Mouse (Mus musculus): ENCODE data around the gene Kif26b.

DNA sequence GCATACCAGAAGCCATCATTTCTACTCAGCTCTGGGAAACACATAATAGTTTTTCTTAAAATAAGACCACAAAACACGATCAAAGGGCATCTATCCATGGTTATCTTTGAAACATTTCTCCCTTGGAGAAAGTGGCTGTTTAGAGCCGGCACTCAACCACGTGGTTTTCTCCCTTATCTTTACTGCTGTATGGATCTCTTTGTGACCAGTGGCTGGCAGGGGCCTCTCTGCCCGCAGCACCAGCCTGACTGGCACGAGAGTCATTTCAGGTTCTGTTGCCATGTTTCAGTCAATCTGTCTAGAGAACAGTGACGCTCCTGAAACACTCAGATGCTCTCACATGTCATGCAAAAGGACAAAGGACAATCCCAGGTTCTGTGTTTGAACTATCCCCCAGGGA, 241.1 kb downstream of the Kif26b start:
- TF ChIP-seq CTCF (IDR thresholded peaks at IDR 0.05; ENCODE audit: extremely low read depth, insufficient read length, insufficient replicate concordance, low read depth, low read length): no peak
- no peak for TF ChIP-seq POLR2A (IDR thresholded peaks at IDR 0.05; ENCODE audit: low read depth, low read length)
